In genomic region chr3:99049305-99049704, GRCm38 (mm10) we compare ENCODE assay signal across 16 mouse cellular contexts.
DNase-seq lines count a peak whose midpoint lies in the region; ATAC-seq and TF ChIP-seq lines count a peak whose summit lies in the region.
"Had no signal": no experiment of that assay in that cellular context is flagged by ENCODE, and none has a peak within 500 bp of the region (broad histone marks: within the 10 kb centered on the region; RNA-seq: fewer than 3 reads in every experiment).

No protein-coding gene starts in this region.

- no peaks in the 10 kb centered on the region for H3K4me1 ChIP-seq in heart, adult 2 months (ENCODE audit: control insufficient read depth, insufficient read depth, low read length)
- no peaks in the 10 kb centered on the region for H3K4me1 ChIP-seq in heart, embryonic 10.5 days
- H3K4me1 ChIP-seq in CH12.LX (ENCODE audit: control insufficient read depth in 1 of 2, insufficient read depth in 2 of 2) = peaks cover 3 to 19% of the 10 kb centered on the region in 2 experiments
- H3K4me1 ChIP-seq in MEL (ENCODE audit: control insufficient read depth in 1 of 2, insufficient read depth in 2 of 2, low read length in 2 of 2) = no peaks in the 10 kb centered on the region; a peak in 1 of 4 replicates
- H3K4me1 ChIP-seq: forebrain, embryonic 12.5 days; heart, embryonic 13.5 days; liver, embryonic 15.5 days; midbrain, embryonic 12.5 days had no signal

- no peak overlapping the region for H3K4me3 ChIP-seq in heart, adult 2 months
- no peak overlapping the region for H3K4me3 ChIP-seq in heart, embryonic 10.5 days
- H3K4me3 ChIP-seq in CH12.LX (replicated peaks in 1 of 3; ENCODE audit: low read depth in 2 of 3, low read length in 2 of 3, poor library complexity in 1 of 3) (no peak overlapping the region), MEL (ENCODE audit: control insufficient read depth in 1 of 2, insufficient read depth in 1 of 2, low read depth in 2 of 2, low read length in 2 of 2) (no peak overlapping the region)
- H3K4me3 ChIP-seq: forebrain, embryonic 12.5 days; heart, embryonic 13.5 days; liver, embryonic 15.5 days; midbrain, embryonic 12.5 days had no signal

- no peak overlapping the region for H3K4me2 ChIP-seq in CH12.LX (ENCODE audit: insufficient read depth, low read depth, poor library complexity, severe bottlenecking)
- H3K4me2 ChIP-seq: forebrain, embryonic 12.5 days; heart, embryonic 13.5 days; liver, embryonic 15.5 days; midbrain, embryonic 12.5 days had no signal

- intact Hi-C loops in heart, adult 2 months (cut with DNase I) = no loop called here
- intact Hi-C loops in left cerebral cortex, postnatal 4 days (cut with DNase I) = no loop called here
- intact Hi-C loops in left cerebral cortex, postnatal 14 days (cut with DNase I) = no loop called here

- TF ChIP-seq CTCF in heart, adult 2 months (IDR thresholded peaks at IDR 0.05) = peak; percentile 45
- TF ChIP-seq CTCF in CH12.LX (conservative IDR thresholded peaks at IDR 0.05 in 1 of 2, IDR thresholded peaks at IDR 0.05 in 1 of 2; ENCODE audit: low read depth in 2 of 2, low read length in 2 of 2) (peak; percentile 36 to 53), MEL (IDR thresholded peaks at IDR 0.05 in 2 of 3, conservative IDR thresholded peaks at IDR 0.05 in 1 of 3; ENCODE audit: control insufficient read depth in 1 of 3, insufficient read depth in 1 of 3, low read depth in 2 of 3, low read length in 3 of 3, poor library complexity in 1 of 3, severe bottlenecking in 1 of 3) (peak; percentile 12 to 41 (median 40); a peak in 4 of 6 replicates)

- in situ Hi-C loops in CH12.LX (cut with MboI; ENCODE audit: low pct_ligation_motif_present, low pct_unique_long_range_greater_than_20kb, low sequenced_read_pairs) = no loop called here

- no peak for DNase-seq in heart, adult 2 months
- DNase-seq in heart, embryonic 10.5 days (ENCODE audit: low spot score) = no peak
- peak; percentile 1 for DNase-seq in left cerebral cortex, postnatal 4 days
- DNase-seq in left cerebral cortex, postnatal 14 days (ENCODE audit: low spot score in 2 of 2) = no peak
- peak; percentile 27 for DNase-seq in CH12.LX (ENCODE audit: extremely low read depth)
- DNase-seq in MEL (ENCODE audit: low read depth, low spot score) = no peak
- no peak for DNase-seq in urinary bladder, postnatal 25 days (ENCODE audit: low spot score)
- DNase-seq: cerebellum, adult 11 months; heart, postnatal 4 days; lung, postnatal 4 days had no signal

- 50% methylated on average over 2 of the region's 2 CpGs for WGBS in heart, adult 2 months
- WGBS in heart, embryonic 10.5 days = 49% methylated on average over 2 of the region's 2 CpGs

- dilution Hi-C loops in CH12.LX (cut with MboI; ENCODE audit: extremely low pct_ligation_motif_present, extremely low pct_unique_long_range_greater_than_20kb, low sequenced_read_pairs) = no loop called here

- ATAC-seq in megakaryocyte, adult 5-6 weeks (ENCODE audit: poor library complexity, severe bottlenecking) = no peak
- ATAC-seq: activated CD4-positive, CD25-positive, alpha-beta regulatory T cell, adult 4 months had no signal

- TF ChIP-seq RAD21 in CH12.LX (IDR thresholded peaks at IDR 0.05; ENCODE audit: low read depth, low read length) (no peak), MEL (IDR thresholded peaks at IDR 0.05; ENCODE audit: low read depth, low read length) (no peak)

- no peaks in the 10 kb centered on the region for H3K9me3 ChIP-seq in heart, embryonic 10.5 days
- H3K9me3 ChIP-seq in CH12.LX (replicated peaks; ENCODE audit: low read length) (no peaks in the 10 kb centered on the region), MEL (replicated peaks; ENCODE audit: insufficient read depth, low read length) (no peaks in the 10 kb centered on the region)
- H3K9me3 ChIP-seq: forebrain, embryonic 12.5 days; heart, embryonic 13.5 days; liver, embryonic 15.5 days; midbrain, embryonic 12.5 days had no signal

- H3K36me3 ChIP-seq in heart, adult 2 months (ENCODE audit: control insufficient read depth, insufficient read depth, low read length) = no peaks in the 10 kb centered on the region
- H3K36me3 ChIP-seq in heart, embryonic 10.5 days = no peaks in the 10 kb centered on the region
- H3K36me3 ChIP-seq in CH12.LX (replicated peaks in 1 of 2; ENCODE audit: control insufficient read depth in 1 of 2, insufficient read depth in 1 of 2, low read length in 1 of 2) (no peaks in the 10 kb centered on the region), MEL (ENCODE audit: control insufficient read depth in 1 of 2, insufficient read depth in 2 of 2, low read length in 2 of 2) (no peaks in the 10 kb centered on the region)
- H3K36me3 ChIP-seq: forebrain, embryonic 12.5 days; heart, embryonic 13.5 days; liver, embryonic 15.5 days; midbrain, embryonic 12.5 days had no signal

- no peak for TF ChIP-seq EP300 in heart, adult 2 months (IDR thresholded peaks at IDR 0.05; ENCODE audit: insufficient read depth, low read depth, low read length)
- no peak for TF ChIP-seq EP300 in CH12.LX (IDR thresholded peaks at IDR 0.05; ENCODE audit: low read length)
- no peak for TF ChIP-seq EP300 in MEL (IDR thresholded peaks at IDR 0.05; ENCODE audit: low read depth in 1 of 2, low read length in 2 of 2)

- H3K9ac ChIP-seq in heart, adult 2 months (ENCODE audit: low read depth, low read length) = no peak overlapping the region
- H3K9ac ChIP-seq in CH12.LX (ENCODE audit: insufficient read depth, low read depth) = no peak overlapping the region
- no peak overlapping the region for H3K9ac ChIP-seq in MEL (ENCODE audit: control insufficient read depth, low read depth, low read length, poor library complexity, severe bottlenecking)
- H3K9ac ChIP-seq: forebrain, embryonic 12.5 days; heart, embryonic 13.5 days; liver, embryonic 15.5 days; midbrain, embryonic 12.5 days had no signal

- no peaks in the 10 kb centered on the region for H3K79me2 ChIP-seq in heart, adult 2 months (replicated peaks; ENCODE audit: control insufficient read depth, insufficient read depth, low read length)
- H3K79me2 ChIP-seq in CH12.LX (replicated peaks; ENCODE audit: control insufficient read depth, extremely low read depth, insufficient read depth, poor library complexity, severe bottlenecking) (no peaks in the 10 kb centered on the region), MEL (ENCODE audit: control insufficient read depth, insufficient read depth, low read length, poor library complexity) (no peaks in the 10 kb centered on the region)

- H3K27me3 ChIP-seq in heart, adult 2 months (ENCODE audit: control insufficient read depth, insufficient read depth, low read length) = no peaks in the 10 kb centered on the region
- H3K27me3 ChIP-seq in heart, embryonic 10.5 days (ENCODE audit: insufficient read depth, poor library complexity, severe bottlenecking) = no peaks in the 10 kb centered on the region
- H3K27me3 ChIP-seq in CH12.LX (replicated peaks) = peaks cover 2% of the 10 kb centered on the region
- H3K27me3 ChIP-seq in MEL (ENCODE audit: control insufficient read depth in 1 of 2, insufficient read depth in 2 of 2, low read length in 2 of 2) = no peaks in the 10 kb centered on the region
- H3K27me3 ChIP-seq: forebrain, embryonic 12.5 days; heart, embryonic 13.5 days; liver, embryonic 15.5 days; midbrain, embryonic 12.5 days had no signal

- no peak for TF ChIP-seq POLR2A in heart, adult 2 months (IDR thresholded peaks at IDR 0.05; ENCODE audit: insufficient read depth, low read depth, low read length)
- TF ChIP-seq POLR2A in CH12.LX (IDR thresholded peaks at IDR 0.05; ENCODE audit: low read depth, low read length) (no peak), MEL (IDR thresholded peaks at IDR 0.05; ENCODE audit: control insufficient read depth in 1 of 2, insufficient read depth in 1 of 2, low read depth in 1 of 2, low read length in 2 of 2, poor library complexity in 1 of 2) (no peak)

- no peak overlapping the region for H3K27ac ChIP-seq in heart, adult 2 months
- no peak overlapping the region for H3K27ac ChIP-seq in heart, embryonic 10.5 days
- H3K27ac ChIP-seq in CH12.LX (ENCODE audit: insufficient read depth, low read depth) (no peak overlapping the region), MEL (ENCODE audit: control insufficient read depth, low read depth, low read length) (no peak overlapping the region)
- H3K27ac ChIP-seq: forebrain, embryonic 12.5 days; heart, embryonic 13.5 days; liver, embryonic 15.5 days; midbrain, embryonic 12.5 days had no signal

TF ChIP-seq in CH12.LX, 34 proteins besides CTCF, POLR2A, EP300 and RAD21:
- no peak for TF ChIP-seq JUN (IDR thresholded peaks at IDR 0.05; ENCODE audit: insufficient read depth, low read depth, low read length)
- TF ChIP-seq ZNF384 (IDR thresholded peaks at IDR 0.05; ENCODE audit: low read depth, low read length) = peak; percentile 55
- no peak for TF ChIP-seq NRF1 (IDR thresholded peaks at IDR 0.05; ENCODE audit: low read depth, low read length)

TF ChIP-seq in MEL, 35 proteins besides CTCF, POLR2A, EP300 and RAD21:
- TF ChIP-seq MXI1 (IDR thresholded peaks at IDR 0.05; ENCODE audit: low read depth, low read length) (no peak), KAT2A (conservative IDR thresholded peaks at IDR 0.05; ENCODE audit: low read depth, low read length) (no peak), RCOR1 (IDR thresholded peaks at IDR 0.05; ENCODE audit: low read depth, low read length) (no peak), ZKSCAN1 (IDR thresholded peaks at IDR 0.05; ENCODE audit: low read depth, low read length) (no peak), ETS1 (IDR thresholded peaks at IDR 0.05; ENCODE audit: low read depth, low read length) (no peak), E2F4 (IDR thresholded peaks at IDR 0.05; ENCODE audit: borderline replicate concordance, low read depth, low read length) (no peak), POLR2AphosphoS5 (IDR thresholded peaks at IDR 0.05; ENCODE audit: borderline replicate concordance, low read depth, low read length) (no peak), MYB (IDR thresholded peaks at IDR 0.05; ENCODE audit: low read depth, low read length) (no peak), UBTF (IDR thresholded peaks at IDR 0.05; ENCODE audit: borderline replicate concordance, insufficient read depth, low read depth, low read length) (no peak), JUND (IDR thresholded peaks at IDR 0.05; ENCODE audit: low read depth, low read length) (no peak), NRF1 (IDR thresholded peaks at IDR 0.05; ENCODE audit: insufficient read depth, low read depth, low read length, poor library complexity, severe bottlenecking) (no peak), MAFK (IDR thresholded peaks at IDR 0.05; ENCODE audit: borderline replicate concordance, low read depth, low read length) (no peak)
TF ChIP-seq in MEL: peak in this region for 0.

Comparison
In these comparisons a context has a peak if more than half of its experiments do, and no peak if none do; other contexts are left out.
1. DNase-seq: peak in left cerebral cortex, postnatal 4 days (single experiment) and CH12.LX (single experiment); none in heart, adult 2 months (0 of 2), heart, embryonic 10.5 days (single experiment), left cerebral cortex, postnatal 14 days (0 of 2), MEL (single experiment) and urinary bladder, postnatal 25 days (single experiment).
2. Peak in every context shown above with its lines, with median percentiles within 50 percentile points of each other: CTCF ChIP-seq.